Mouse (Mus musculus) left cerebral cortex, postnatal 10 days (tissue): Measurements from ENCODE around the gene Gm11639. TPM values are rescaled to one million over a fixed set of nuclear protein-coding genes. Genes with fewer than 3 reads are reported as not detected.
A peak's percentile ranks its signal among the peaks of the same experiment; 100 is the strongest.

Experiments used
- DNase-seq, 2 experiments: peaks; one replicate each; pipeline ENCODE4 v3.0.0; 2021 to 2022; ENCODE audit warnings: low spot score in 2 of 2, mixed read lengths in 1 of 2; ENCODE audit errors: extremely low spot score in 1 of 2
- intact Hi-C: fragments of 180-260 bp; cut with DNase I; formaldehyde crosslinking; loops from one replicate; pipeline ENCODE4 v1.15.1; 2025
- total RNA-seq, 2 experiments: library from RNA; stranded (reverse); gene quantifications; 2 replicates each; pipeline ENCODE4 v1.2.3; 2021

Gene Gm11639
- total RNA-seq, 2 experiments from 2014 or later = 1.5 to 1.7 TPM

- no peak for DNase-seq
- intact Hi-C loops = no loop called here
Observed at GRCm38 (mm10) chr11:105144508-105145210, 459.2 kb downstream of the Gm11639 start.

- DNase-seq = no peak
- intact Hi-C loops = no loop called here
Observed at GRCm38 (mm10) chr11:105145211-105145610, 459.7 kb downstream of the Gm11639 start.

GRCm38 (mm10) chr11:105146593-105146992 lies 461.1 kb downstream of the Gm11639 start, which contains the start of gene Gm10842:
TSS of gene Gm10842 (plus strand) at chr11:105146893.
- DNase-seq = no peak
- intact Hi-C loops = no loop called here

- intact Hi-C loops = no loop called here
- DNase-seq = no peak
Observed at GRCm38 (mm10) chr11:105149353-105149752, 463.8 kb downstream of the Gm11639 start.

- DNase-seq = no peak
- intact Hi-C loops = no loop called here
Observed at GRCm38 (mm10) chr11:105149766-105150165, 464.3 kb downstream of the Gm11639 start.

- intact Hi-C loops = no loop called here
Observed at GRCm38 (mm10) chr11:105150691-105151090, 465.2 kb downstream of the Gm11639 start.

GRCm38 (mm10) chr11:105151226-105152016 lies 465.9 kb downstream of the Gm11639 start:
- DNase-seq = peak in 1 of 2 experiments; percentile 25
- intact Hi-C loops = no loop called here

More at GRCm38 (mm10) chr11:105150691-105151090, 465.2 kb downstream of the Gm11639 start:
- no peak for DNase-seq

GRCm38 (mm10) chr11:105152017-105152300 lies 466.5 kb downstream of the Gm11639 start:
- intact Hi-C loops = no loop called here
- DNase-seq = no peak

- DNase-seq = no peak
- intact Hi-C loops = no loop called here
Observed at GRCm38 (mm10) chr11:105152357-105152899, 466.9 kb downstream of the Gm11639 start.

- peak in 1 of 2 experiments; percentile 54 for DNase-seq
- intact Hi-C loops = no loop called here
Observed at GRCm38 (mm10) chr11:105153068-105153833, 467.7 kb downstream of the Gm11639 start.

GRCm38 (mm10) chr11:105155915-105156314 lies 470.4 kb downstream of the Gm11639 start:
- intact Hi-C loops = no loop called here
- no peak for DNase-seq

- intact Hi-C loops = no loop called here
- no peak for DNase-seq
Observed at GRCm38 (mm10) chr11:105156748-105157267, 471.3 kb downstream of the Gm11639 start.

- intact Hi-C loops = no loop called here
- no peak for DNase-seq
Observed at GRCm38 (mm10) chr11:105158047-105158446, 472.5 kb downstream of the Gm11639 start.

- intact Hi-C loops = no loop called here
- no peak for DNase-seq
Observed at GRCm38 (mm10) chr11:105159673-105160360, 474.3 kb downstream of the Gm11639 start.

GRCm38 (mm10) chr11:105161411-105161810 lies 475.9 kb downstream of the Gm11639 start:
- DNase-seq = no peak
- intact Hi-C loops = no loop called here

- intact Hi-C loops = no loop called here
- no peak for DNase-seq
Observed at GRCm38 (mm10) chr11:105164516-105165510, 479.3 kb downstream of the Gm11639 start.

GRCm38 (mm10) chr11:105166780-105167179 lies 481.3 kb downstream of the Gm11639 start:
- no peak for DNase-seq
- intact Hi-C loops = no loop called here
